Mouse (Mus musculus) limb, embryonic 14.5 days (tissue): Measurements from ENCODE around the gene Prkn. TPM values are rescaled to one million over a fixed set of nuclear protein-coding genes. Genes with fewer than 3 reads are reported as not detected.
"Not testable (repeated sequence)": the region's sequence is repeated elsewhere in the genome, so short reads cannot be mapped to it uniquely, and the experiment has no call there.

ENCODE experiments used
- ATAC-seq: fragments of 200-750 bp; cut with Nextera tagmentation; 2 replicates; pipeline ENCODE4 v1.8.0; 2017; ENCODE audit warnings: low read depth, moderate number of reproducible peaks, moderate TSS enrichment; ENCODE audit not compliant: low FRiP score
- DNase-seq: peaks from one replicate; pipeline ENCODE4 v3.0.0-alpha.2; 2015; ENCODE audit warnings: low spot score
- H3K27ac ChIP-seq: fragments of 300-500 bp; sonication (generic); replicated peaks from 2 replicates; pipeline ENCODE4 v1.5.1; 2014; ENCODE audit warnings: low read depth, mild to moderate bottlenecking, low read length, moderate library complexity, mixed read lengths
- H3K27me3 ChIP-seq: fragments of 300-500 bp; sonication (generic); 2 replicates; pipeline ENCODE4 v1.6.1; 2014; ENCODE audit warnings: low read length, mixed read lengths; ENCODE audit not compliant: control insufficient read depth, insufficient read depth
- H3K36me3 ChIP-seq: fragments of 300-500 bp; sonication (generic); 2 replicates; pipeline ENCODE4 v1.6.1; 2014; ENCODE audit warnings: mild to moderate bottlenecking, low read length, moderate library complexity, mixed read lengths; ENCODE audit not compliant: control insufficient read depth, insufficient read depth
- H3K4me1 ChIP-seq: fragments of 300-500 bp; sonication (generic); 2 replicates; pipeline ENCODE4 v1.6.1; 2014; ENCODE audit warnings: antibody characterized with exemption, low read length, mixed read lengths; ENCODE audit not compliant: control insufficient read depth, insufficient read depth
- H3K4me2 ChIP-seq: fragments of 300-500 bp; sonication (generic); replicated peaks from 2 replicates; pipeline ENCODE4 v1.6.1; 2014; ENCODE audit warnings: low read depth, mild to moderate bottlenecking, low read length, moderate library complexity; ENCODE audit not compliant: severe bottlenecking
- H3K4me3 ChIP-seq: fragments of 300-500 bp; sonication (generic); replicated peaks from 2 replicates; pipeline ENCODE4 v1.5.1; 2014; ENCODE audit warnings: low read length
- H3K9ac ChIP-seq: fragments of 300-500 bp; sonication (generic); 2 replicates; pipeline ENCODE4 v1.6.1; 2014; ENCODE audit warnings: mild to moderate bottlenecking, low read depth, low read length, moderate library complexity; ENCODE audit not compliant: severe bottlenecking
- H3K9me3 ChIP-seq: fragments of 300-500 bp; sonication (generic); 2 replicates; pipeline ENCODE4 v1.6.1; 2016; ENCODE audit warnings: low read length; ENCODE audit not compliant: control insufficient read depth
- POLR2A ChIP-seq: fragments of 200-500 bp; IDR thresholded peaks from 2 replicates; pipeline ENCODE4 v1.8.0; 2012; ENCODE audit warnings: inconsistent platforms, mild to moderate bottlenecking, moderate library complexity, borderline replicate concordance; ENCODE audit not compliant: insufficient read depth, insufficient read length; ENCODE audit errors: extremely low read depth
- WGBS: fragments of 180-500 bp; shearing (Covaris S2); extraction: QIAGEN DNeasy Blood & Tissue Kit; methylation state at CpG from one replicate; pipeline ENCODE4 v1.1.7; 2014; 5-methylcytosine and 5-hydroxymethylcytosine counted together
- polyA plus RNA-seq, 2 experiments: library from polyadenylated mRNA; depleted of rRNA in 1 of 2; stranded (reverse) in 1 of 2; unstranded in 1 of 2; fragments of >200 nt; fragmentation: Nextera tagmentation in 1 of 2; extraction: Ambion mirVana in 1 of 2; gene quantifications; 2 replicates each; pipeline versions ENCODE4 v1.2.1 to v1.2.3; 2012 to 2014

Prkn gene
- polyA plus RNA-seq, 2 experiments = 2.3 to 2.7 TPM

DNA sequence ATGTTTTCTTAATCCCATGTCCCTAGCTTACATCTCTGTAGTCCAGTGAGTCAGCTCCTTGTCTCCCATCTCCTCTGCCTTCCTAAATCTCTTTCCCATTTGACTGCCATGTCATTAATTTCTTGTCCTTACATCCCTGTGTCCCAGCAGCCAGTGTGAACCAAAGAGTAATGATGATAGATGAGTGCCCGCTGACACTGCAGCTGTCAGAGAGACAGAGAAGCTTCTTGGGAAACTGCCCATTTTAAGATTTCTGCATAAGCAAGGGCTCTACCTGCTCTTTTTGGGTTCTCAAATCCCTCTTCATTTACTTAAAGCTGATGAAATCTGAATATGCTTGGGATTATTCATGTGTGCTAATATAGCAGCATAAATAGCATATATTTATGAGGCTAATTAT lies 321.3 kb downstream of the Prkn start:
- Histone ChIP-seq H3K4me1 (no peaks in the 10 kb centered on the region), H3K9me3 (no peaks in the 10 kb centered on the region), H3K36me3 (no peaks in the 10 kb centered on the region), H3K4me2 (no peak overlapping the region), H3K9ac (no peak overlapping the region), H3K4me3 (no peak overlapping the region), H3K27me3 (no peaks in the 10 kb centered on the region), H3K27ac (no peak overlapping the region)
- TF ChIP-seq POLR2A = no peak
- 80% methylated on average over 1 of the region's 1 CpGs for WGBS
- no peak for DNase-seq
- no peak for ATAC-seq

- H3K9me3 ChIP-seq = no peaks in the 10 kb centered on the region
- no peak overlapping the region for H3K9ac ChIP-seq
- WGBS = 93% methylated on average over 3 of the region's 3 CpGs
- TF ChIP-seq POLR2A = no peak
- no peak for ATAC-seq
- no peak overlapping the region for H3K4me2 ChIP-seq
- no peaks in the 10 kb centered on the region for H3K4me1 ChIP-seq
- DNase-seq = no peak
- H3K27ac ChIP-seq = no peak overlapping the region
- H3K27me3 ChIP-seq = no peaks in the 10 kb centered on the region
- H3K4me3 ChIP-seq = no peak overlapping the region
- no peaks in the 10 kb centered on the region for H3K36me3 ChIP-seq
These were observed 322.6 kb downstream of the Prkn start for GRCm38 (mm10) chr17:11162770-11163169.

DNA sequence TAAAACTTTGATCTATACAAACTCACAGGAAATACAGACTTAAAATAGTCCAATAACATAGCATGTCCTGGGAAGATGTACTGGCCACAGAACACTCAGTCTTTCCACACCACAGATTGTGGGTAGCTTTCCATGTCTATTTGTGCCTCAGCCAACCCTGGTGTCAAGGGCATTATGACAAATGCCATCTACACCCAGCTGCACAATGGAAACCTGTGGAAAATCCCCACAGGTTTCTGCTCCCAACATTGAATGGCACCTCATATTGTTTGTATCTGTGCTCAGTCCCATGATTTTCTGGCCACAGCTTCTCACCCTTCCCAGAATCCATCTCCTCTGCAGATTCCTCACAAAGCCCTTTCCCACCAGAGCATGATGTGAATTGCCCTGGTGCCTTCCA lies 347.2 kb downstream of the Prkn start:
- Histone ChIP-seq H3K4me2 (no peak overlapping the region), H3K9me3 (no peaks in the 10 kb centered on the region), H3K36me3 (no peaks in the 10 kb centered on the region), H3K27me3 (no peaks in the 10 kb centered on the region), H3K4me1 (no peaks in the 10 kb centered on the region), H3K27ac (no peak overlapping the region), H3K4me3 (no peak overlapping the region), H3K9ac (no peak overlapping the region)
- no peak for DNase-seq
- no peak for ATAC-seq
- TF ChIP-seq POLR2A = no peak

DNA sequence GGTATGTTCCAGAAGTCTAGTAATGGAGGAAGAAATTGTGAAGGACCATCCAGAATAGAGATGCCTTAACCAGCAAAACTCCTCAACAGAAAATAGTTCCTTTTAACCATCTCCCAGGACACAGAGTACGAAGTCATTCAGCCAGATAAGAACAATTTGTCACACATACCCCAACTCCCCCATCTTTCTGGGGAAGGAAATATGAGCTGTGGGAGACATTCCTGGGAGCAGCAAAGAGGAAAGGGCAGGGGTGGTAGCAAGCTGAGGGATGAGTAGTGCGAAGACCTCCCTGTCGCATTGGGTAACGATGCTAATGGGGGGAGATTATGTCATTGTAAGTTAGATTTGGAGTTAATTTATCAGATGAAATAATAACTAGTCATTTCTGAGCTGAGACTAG lies 348.3 kb downstream of the Prkn start:
- no peak for TF ChIP-seq POLR2A

GRCm38 (mm10) chr17:11190306-11190705 lies 350.1 kb downstream of the Prkn start:
- no peak for ATAC-seq
- WGBS = 60% methylated on average over 2 of the region's 2 CpGs

More for the DNA sequence above, 348.3 kb downstream of the Prkn start:
- Histone ChIP-seq H3K36me3 (no peaks in the 10 kb centered on the region), H3K9ac (no peak overlapping the region), H3K9me3 (no peaks in the 10 kb centered on the region), H3K27ac (no peak overlapping the region), H3K4me3 (no peak overlapping the region), H3K4me1 (no peaks in the 10 kb centered on the region), H3K4me2 (no peak overlapping the region), H3K27me3 (no peaks in the 10 kb centered on the region)
- ATAC-seq (no peak), DNase-seq (no peak)
- WGBS = 76% methylated on average over 4 of the region's 4 CpGs

GRCm38 (mm10) chr17:11198134-11198533 lies 357.9 kb downstream of the Prkn start:
- no peaks in the 10 kb centered on the region for H3K27me3 ChIP-seq
- no peaks in the 10 kb centered on the region for H3K9me3 ChIP-seq
- H3K4me3 ChIP-seq = no peak overlapping the region
- ATAC-seq = no peak
- no peak for DNase-seq
- H3K36me3 ChIP-seq = no peaks in the 10 kb centered on the region
- H3K4me2 ChIP-seq = no peak overlapping the region
- no peak overlapping the region for H3K27ac ChIP-seq
- TF ChIP-seq POLR2A = no peak
- 64% methylated on average over 2 of the region's 2 CpGs for WGBS
- H3K9ac ChIP-seq = no peak overlapping the region
- no peaks in the 10 kb centered on the region for H3K4me1 ChIP-seq

More at GRCm38 (mm10) chr17:11190306-11190705, 350.1 kb downstream of the Prkn start:
- no peaks in the 10 kb centered on the region for H3K4me1 ChIP-seq
- no peaks in the 10 kb centered on the region for H3K9me3 ChIP-seq
- H3K27ac ChIP-seq = no peak overlapping the region
- no peak overlapping the region for H3K4me3 ChIP-seq
- TF ChIP-seq POLR2A = no peak
- H3K9ac ChIP-seq = no peak overlapping the region
- no peaks in the 10 kb centered on the region for H3K36me3 ChIP-seq
- DNase-seq = no peak
- H3K4me2 ChIP-seq = no peak overlapping the region
- H3K27me3 ChIP-seq = no peaks in the 10 kb centered on the region

- ATAC-seq, H3K36me3 ChIP-seq, H3K4me3 ChIP-seq, H3K9me3 ChIP-seq, H3K27me3 ChIP-seq, DNase-seq, H3K9ac ChIP-seq, H3K27ac ChIP-seq, H3K4me2 ChIP-seq, H3K4me1 ChIP-seq: not testable (repeated sequence)
- WGBS = 92% methylated on average over 4 of the region's 4 CpGs
These were observed 368.9 kb downstream of the Prkn start for GRCm38 (mm10) chr17:11209063-11209462.
